Mouse (Mus musculus) megakaryocyte, embryonic 14.5 days (primary cell): Measurements from ENCODE around the gene Rep15. TPM values are rescaled to one million over a fixed set of nuclear protein-coding genes. Genes with fewer than 3 reads are reported as not detected.
A peak's percentile ranks its signal among the peaks of the same experiment; 100 is the strongest.

Experiments
- H3K27me3 ChIP-seq: replicated peaks from 2 replicates; pipeline ENCODE3; 2012; ENCODE audit warnings: inconsistent platforms
- H3K36me3 ChIP-seq: replicated peaks from 2 replicates; pipeline ENCODE3; 2012; ENCODE audit warnings: low read length, inconsistent platforms, mixed read lengths
- H3K4me1 ChIP-seq: 2 replicates; pipeline ENCODE4 v1.6.1; 2012; ENCODE audit warnings: inconsistent platforms
- H3K4me3 ChIP-seq: replicated peaks from 2 replicates; pipeline ENCODE3; 2012; ENCODE audit warnings: moderate library complexity, mild to moderate bottlenecking, inconsistent platforms
- H3K9me3 ChIP-seq: 2 replicates; pipeline ENCODE4 v1.6.1; 2012; ENCODE audit warnings: inconsistent platforms
- FLI1 ChIP-seq: IDR thresholded peaks from 2 replicates; pipeline ENCODE4 v1.6.1; 2012; ENCODE audit warnings: low read length, inconsistent platforms, mixed read lengths
- GATA1 ChIP-seq: IDR thresholded peaks from 3 replicates; pipeline ENCODE4 v1.6.1; 2012; ENCODE audit warnings: mixed read lengths, low read length, inconsistent platforms, borderline replicate concordance
- polyA plus RNA-seq: library from polyadenylated mRNA; stranded (reverse); fragments of >175 nt; gene quantifications from 2 replicates; pipeline ENCODE4 v1.2.3, GENCODE M21; 2012; ENCODE audit warnings: low replicate concordance; ENCODE audit not compliant: insufficient read depth

Gene Rep15
- polyA plus RNA-seq: not detected in 2 replicates

DNA sequence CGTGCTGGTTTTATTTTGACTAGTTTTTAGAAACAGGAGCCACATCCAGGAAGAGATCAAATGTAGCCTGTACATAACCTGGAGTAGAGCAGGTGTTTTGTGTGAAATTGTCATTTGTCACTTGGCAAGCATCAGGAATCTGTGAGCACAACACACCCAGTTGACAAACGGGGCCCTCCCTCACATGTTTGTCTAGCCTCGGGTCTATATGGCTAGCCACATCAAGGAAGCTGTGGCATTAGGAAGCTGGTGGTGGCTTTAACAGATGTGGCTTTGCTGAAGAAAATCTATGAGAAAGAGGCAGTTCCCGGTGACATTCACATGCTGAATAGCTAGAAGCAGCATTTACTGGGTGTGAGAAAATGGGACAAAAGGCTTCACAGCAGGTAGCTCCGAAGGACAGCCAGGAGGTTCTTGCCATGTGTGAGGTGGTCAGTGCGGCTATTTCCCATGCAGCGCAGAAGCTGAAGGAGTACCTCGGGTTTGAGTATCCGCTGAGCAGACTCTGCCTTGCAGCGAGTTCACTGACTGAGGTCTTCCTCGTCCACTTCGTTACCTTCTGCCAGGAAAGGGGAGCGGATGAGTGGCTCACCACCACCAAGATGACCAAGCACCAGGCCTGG lies at the start of gene Rep15:
TSS of gene Rep15 (plus strand) at position 282 of the 623 bp plus-strand sequence.
- TF ChIP-seq GATA1 (no peak), FLI1 (no peak)
- no peak within 1 kb of the TSS for H3K4me3 ChIP-seq
- H3K4me1 ChIP-seq: no peaks in the 10 kb centered on the region
- H3K9me3 ChIP-seq: no peaks in the 10 kb centered on the region
- H3K27me3 ChIP-seq: no peaks in the 10 kb centered on the region
- H3K36me3 ChIP-seq: peaks cover 58% of the 10 kb centered on the region

GRCm38 (mm10) chr6:146984569-146984968 lies 47.8 kb upstream of the Rep15 start:
- no peak for TF ChIP-seq FLI1
- TF ChIP-seq GATA1: no peak
- Histone ChIP-seq H3K36me3 (peaks cover 71% of the 10 kb centered on the region), H3K4me1 (peaks cover 66% of the 10 kb centered on the region), H3K27me3 (no peaks in the 10 kb centered on the region), H3K9me3 (no peaks in the 10 kb centered on the region), H3K4me3 (peak overlapping the region; percentile 59)

GRCm38 (mm10) chr6:146994236-146994635 lies 38.1 kb upstream of the Rep15 start:
- Histone ChIP-seq H3K9me3 (no peaks in the 10 kb centered on the region), H3K4me1 (peaks cover 4% of the 10 kb centered on the region), H3K4me3 (no peak overlapping the region), H3K36me3 (peaks cover 90% of the 10 kb centered on the region), H3K27me3 (no peaks in the 10 kb centered on the region)
- TF ChIP-seq FLI1: no peak
- no peak for TF ChIP-seq GATA1

GRCm38 (mm10) chr6:146995391-146995790 lies 37.0 kb upstream of the Rep15 start:
- H3K36me3 ChIP-seq: peaks cover 90% of the 10 kb centered on the region
- TF ChIP-seq FLI1 (no peak), GATA1 (no peak)
- no peak overlapping the region for H3K4me3 ChIP-seq
- H3K27me3 ChIP-seq: no peaks in the 10 kb centered on the region
- no peaks in the 10 kb centered on the region for H3K9me3 ChIP-seq
- H3K4me1 ChIP-seq: peaks cover 4% of the 10 kb centered on the region

GRCm38 (mm10) chr6:146995878-146996277 lies 36.5 kb upstream of the Rep15 start:
- no peaks in the 10 kb centered on the region for H3K9me3 ChIP-seq
- H3K27me3 ChIP-seq: no peaks in the 10 kb centered on the region
- peaks cover 90% of the 10 kb centered on the region for H3K36me3 ChIP-seq
- TF ChIP-seq FLI1: no peak
- TF ChIP-seq GATA1: no peak
- peaks cover 4% of the 10 kb centered on the region for H3K4me1 ChIP-seq
- no peak overlapping the region for H3K4me3 ChIP-seq

GRCm38 (mm10) chr6:146997006-146997405 lies 35.4 kb upstream of the Rep15 start:
- H3K36me3 ChIP-seq: peaks cover 91% of the 10 kb centered on the region
- H3K27me3 ChIP-seq: no peaks in the 10 kb centered on the region
- peaks cover 4% of the 10 kb centered on the region for H3K4me1 ChIP-seq
- H3K4me3 ChIP-seq: no peak overlapping the region
- H3K9me3 ChIP-seq: no peaks in the 10 kb centered on the region
- TF ChIP-seq FLI1 (no peak), GATA1 (no peak)

GRCm38 (mm10) chr6:146998710-146999109 lies 33.7 kb upstream of the Rep15 start:
- Histone ChIP-seq H3K36me3 (peaks cover 91% of the 10 kb centered on the region), H3K4me1 (peaks cover 4% of the 10 kb centered on the region), H3K9me3 (no peaks in the 10 kb centered on the region), H3K27me3 (no peaks in the 10 kb centered on the region), H3K4me3 (no peak overlapping the region)
- TF ChIP-seq GATA1 (no peak), FLI1 (no peak)

DNA sequence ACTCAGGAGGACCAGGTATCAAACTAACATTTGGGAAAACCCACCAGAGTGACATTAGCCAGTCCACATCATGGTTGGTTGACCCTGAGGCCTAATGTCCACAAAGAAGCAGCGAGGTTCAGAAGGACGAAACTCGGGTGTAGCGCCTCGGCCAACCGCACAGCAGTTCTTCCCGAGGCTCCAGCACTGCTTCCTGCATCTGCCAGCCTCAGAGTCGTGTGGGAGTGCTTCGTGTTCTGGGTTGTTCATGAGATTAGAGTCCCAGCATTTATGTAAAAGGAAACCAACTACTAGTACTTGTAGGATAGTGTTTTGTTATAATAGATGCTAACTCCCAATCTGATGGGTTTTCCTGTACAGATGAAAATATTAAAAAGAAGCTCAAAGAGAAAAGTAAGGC lies 33.1 kb upstream of the Rep15 start:
- TF ChIP-seq GATA1: no peak
- no peak for TF ChIP-seq FLI1
- no peaks in the 10 kb centered on the region for H3K9me3 ChIP-seq

GRCm38 (mm10) chr6:146999755-147000154 lies 32.6 kb upstream of the Rep15 start:
- no peak overlapping the region for H3K4me3 ChIP-seq
- peaks cover 93% of the 10 kb centered on the region for H3K36me3 ChIP-seq

More for the DNA sequence above, 33.1 kb upstream of the Rep15 start:
- Histone ChIP-seq H3K27me3 (no peaks in the 10 kb centered on the region), H3K4me1 (peaks cover 4% of the 10 kb centered on the region), H3K4me3 (no peak overlapping the region), H3K36me3 (peaks cover 92% of the 10 kb centered on the region)

GRCm38 (mm10) chr6:147008148-147008547 lies 24.2 kb upstream of the Rep15 start:
- H3K4me1 ChIP-seq: peaks cover 15% of the 10 kb centered on the region; the same call in 1 of the 2 replicates
- no peaks in the 10 kb centered on the region for H3K9me3 ChIP-seq
- no peak overlapping the region for H3K4me3 ChIP-seq
- peaks cover 92% of the 10 kb centered on the region for H3K36me3 ChIP-seq
- no peaks in the 10 kb centered on the region for H3K27me3 ChIP-seq
- no peak for TF ChIP-seq FLI1
- TF ChIP-seq GATA1: no peak

More at GRCm38 (mm10) chr6:146999755-147000154, 32.6 kb upstream of the Rep15 start:
- H3K27me3 ChIP-seq: no peaks in the 10 kb centered on the region
- H3K9me3 ChIP-seq: no peaks in the 10 kb centered on the region
- peaks cover 4% of the 10 kb centered on the region; the same call in 1 of the 2 replicates for H3K4me1 ChIP-seq
- TF ChIP-seq GATA1 (no peak), FLI1 (no peak)

- Histone ChIP-seq H3K4me3 (no peak overlapping the region), H3K27me3 (no peaks in the 10 kb centered on the region), H3K36me3 (peaks cover 95% of the 10 kb centered on the region), H3K9me3 (no peaks in the 10 kb centered on the region), H3K4me1 (peaks cover 15% of the 10 kb centered on the region; the same call in 1 of the 2 replicates)
- TF ChIP-seq GATA1 (no peak), FLI1 (no peak)
Observed at GRCm38 (mm10) chr6:147010358-147010757, 22.0 kb upstream of the Rep15 start.
